Mouse (Mus musculus): ENCODE results near the gene Reep3.

DNA sequence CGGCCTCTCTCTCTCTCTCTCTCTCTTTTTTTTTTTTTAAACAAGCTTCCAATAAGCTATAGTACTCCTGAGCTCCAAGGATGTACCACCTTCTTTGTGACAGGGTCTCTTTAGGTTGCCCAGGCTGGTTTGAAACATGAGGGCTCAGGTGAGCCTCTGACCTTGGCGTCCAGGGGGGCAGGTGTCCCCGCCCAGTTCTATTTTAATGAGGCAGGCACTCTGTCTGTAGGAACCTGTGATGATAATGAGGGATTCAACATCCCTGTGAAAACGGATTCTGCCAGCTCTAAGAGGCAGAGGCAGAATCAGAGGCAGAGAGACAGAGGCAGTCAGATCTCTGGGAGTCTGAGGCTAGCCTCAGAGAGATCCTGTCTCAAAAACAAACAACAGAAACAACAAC lies 14.2 kb downstream of the Reep3 start:
- no peak for TF ChIP-seq MYOG (IDR thresholded peaks at IDR 0.05; ENCODE audit: control insufficient read depth in 1 of 3, insufficient read depth in 1 of 3, insufficient read length in 2 of 3, low read depth in 2 of 3)
- TF ChIP-seq POLR2A (IDR thresholded peaks at IDR 0.05; ENCODE audit: insufficient read length, low read depth), result no peak
- TF ChIP-seq SRF (IDR thresholded peaks at IDR 0.05; ENCODE audit: control insufficient read depth, insufficient read length, low read depth), result no peak
- no peak for TF ChIP-seq E2F4 (IDR thresholded peaks at IDR 0.05; ENCODE audit: insufficient read depth)
- no peak for TF ChIP-seq MAX (IDR thresholded peaks at IDR 0.05; ENCODE audit: low read depth)
- TF ChIP-seq CEBPB (IDR thresholded peaks at IDR 0.05; ENCODE audit: insufficient read depth, poor library complexity, severe bottlenecking), result no peak
- TF ChIP-seq USF1 (IDR thresholded peaks at IDR 0.05; ENCODE audit: low read depth), result no peak
- TF ChIP-seq REST (IDR thresholded peaks at IDR 0.05; ENCODE audit: insufficient read depth, insufficient read length), result no peak
- TF ChIP-seq TCF12 (IDR thresholded peaks at IDR 0.05; ENCODE audit: insufficient read depth, poor library complexity, severe bottlenecking), result no peak
- TF ChIP-seq POLR2AphosphoS2 (IDR thresholded peaks at IDR 0.05; ENCODE audit: insufficient read length, low read depth), result no peak
- no peak for TF ChIP-seq MYOD1 (IDR thresholded peaks at IDR 0.05; ENCODE audit: control insufficient read depth in 1 of 3, insufficient read length in 2 of 3, low read depth in 2 of 3)

Measured in myocyte (in vitro differentiated cells).